Mouse (Mus musculus): ENCODE data around the gene Adamts2. TPM values are rescaled to one million over a fixed set of nuclear protein-coding genes. Genes with fewer than 3 reads are reported as not detected.

The Adamts2 gene
- polyA plus RNA-seq, 1 experiment from 2014 or later: 2.5 TPM

DNA sequence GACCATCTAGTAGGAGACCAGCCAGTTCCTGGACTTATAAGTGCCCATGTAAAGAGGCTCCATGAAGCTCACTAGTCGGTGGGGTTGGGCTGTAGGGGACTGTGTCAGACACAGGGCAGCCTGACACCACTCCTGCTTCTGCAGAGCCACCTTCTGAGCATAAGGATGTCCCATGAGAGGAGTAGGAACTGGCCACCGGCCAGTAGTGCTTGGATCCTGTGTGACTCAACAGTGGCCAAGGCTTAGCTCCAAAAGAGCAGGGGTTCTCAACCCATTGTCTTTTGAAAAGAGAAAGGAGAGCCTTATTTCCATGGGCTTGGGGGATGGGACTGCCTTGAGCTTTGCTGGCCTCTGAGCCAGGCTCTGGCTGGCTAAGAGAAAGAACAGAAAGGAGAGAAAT, 81.9 kb downstream of the Adamts2 start:
- no peak overlapping the region for H3K4me3 ChIP-seq (ENCODE audit: low read depth, low read length)
- H3K36me3 ChIP-seq (ENCODE audit: control insufficient read depth, insufficient read depth, low read length): no peaks in the 10 kb centered on the region
- H3K27ac ChIP-seq (ENCODE audit: low read depth, low read length): no peak overlapping the region
- no peak overlapping the region for H3K4me2 ChIP-seq
- ATAC-seq (replicated peaks; ENCODE audit: insufficient number of reproducible peaks, low FRiP score, low TSS enrichment): no peak
- no peak overlapping the region for H3K9ac ChIP-seq (ENCODE audit: low read depth, low read length)
- H3K4me1 ChIP-seq (ENCODE audit: control insufficient read depth, insufficient read depth, low read length): no peaks in the 10 kb centered on the region
- H3K9me3 ChIP-seq (replicated peaks; ENCODE audit: control insufficient read depth, low read length): no peaks in the 10 kb centered on the region
- no peaks in the 10 kb centered on the region for H3K27me3 ChIP-seq (ENCODE audit: control insufficient read depth, insufficient read depth, low read length)
- 69% methylated on average over 2 of the region's 2 CpGs for WGBS (ENCODE audit: insufficient replicate concordance)

GRCm38 (mm10) chr11:50688584-50688983, 86.7 kb downstream of the Adamts2 start:
- Histone ChIP-seq H3K4me2 (no peak overlapping the region), H3K27me3 (ENCODE audit: control insufficient read depth, insufficient read depth, low read length) (no peaks in the 10 kb centered on the region), H3K9me3 (replicated peaks; ENCODE audit: control insufficient read depth, low read length) (no peaks in the 10 kb centered on the region), H3K4me3 (ENCODE audit: low read depth, low read length) (no peak overlapping the region), H3K27ac (ENCODE audit: low read depth, low read length) (no peak overlapping the region), H3K9ac (ENCODE audit: low read depth, low read length) (no peak overlapping the region), H3K4me1 (ENCODE audit: control insufficient read depth, insufficient read depth, low read length) (no peaks in the 10 kb centered on the region), H3K36me3 (ENCODE audit: control insufficient read depth, insufficient read depth, low read length) (no peaks in the 10 kb centered on the region)
- no peak for ATAC-seq (replicated peaks; ENCODE audit: insufficient number of reproducible peaks, low FRiP score, low TSS enrichment)
- WGBS (ENCODE audit: insufficient replicate concordance): 86% methylated on average over 3 of the region's 3 CpGs

DNA sequence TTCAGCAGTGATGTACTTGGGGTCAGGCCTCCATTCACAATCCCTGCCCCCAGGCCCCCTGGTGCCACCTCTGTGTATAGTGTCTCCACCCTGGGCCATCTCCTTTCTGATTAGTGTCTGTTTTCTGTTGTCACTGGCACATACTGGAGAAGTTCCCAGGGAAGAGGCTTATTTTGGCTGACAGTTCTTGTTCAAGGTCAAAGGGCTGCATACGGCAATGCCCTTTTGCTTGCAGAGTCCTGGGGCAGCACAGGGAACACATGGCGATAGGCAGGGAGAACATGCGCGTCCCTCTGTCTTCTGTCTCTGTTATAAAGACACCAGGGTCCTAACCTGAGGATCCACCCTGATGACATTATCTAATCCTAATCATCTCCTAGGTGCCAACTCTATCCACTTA, 87.8 kb downstream of the Adamts2 start:
- Histone ChIP-seq H3K4me2 (no peak overlapping the region), H3K36me3 (ENCODE audit: control insufficient read depth, insufficient read depth, low read length) (no peaks in the 10 kb centered on the region), H3K4me3 (ENCODE audit: low read depth, low read length) (no peak overlapping the region), H3K9me3 (replicated peaks; ENCODE audit: control insufficient read depth, low read length) (no peaks in the 10 kb centered on the region), H3K4me1 (ENCODE audit: control insufficient read depth, insufficient read depth, low read length) (no peaks in the 10 kb centered on the region), H3K27ac (ENCODE audit: low read depth, low read length) (no peak overlapping the region), H3K27me3 (ENCODE audit: control insufficient read depth, insufficient read depth, low read length) (no peaks in the 10 kb centered on the region), H3K9ac (ENCODE audit: low read depth, low read length) (no peak overlapping the region)
- no peak for ATAC-seq (replicated peaks; ENCODE audit: insufficient number of reproducible peaks, low FRiP score, low TSS enrichment)
- WGBS (ENCODE audit: insufficient replicate concordance): 86% methylated on average over 4 of the region's 4 CpGs

GRCm38 (mm10) chr11:50699971-50700370, 98.1 kb downstream of the Adamts2 start:
- Histone ChIP-seq H3K36me3 (ENCODE audit: control insufficient read depth, insufficient read depth, low read length) (no peaks in the 10 kb centered on the region), H3K4me3 (ENCODE audit: low read depth, low read length) (no peak overlapping the region), H3K27ac (ENCODE audit: low read depth, low read length) (no peak overlapping the region), H3K27me3 (ENCODE audit: control insufficient read depth, insufficient read depth, low read length) (no peaks in the 10 kb centered on the region), H3K4me2 (no peak overlapping the region), H3K4me1 (ENCODE audit: control insufficient read depth, insufficient read depth, low read length) (no peaks in the 10 kb centered on the region), H3K9ac (ENCODE audit: low read depth, low read length) (no peak overlapping the region), H3K9me3 (replicated peaks; ENCODE audit: control insufficient read depth, low read length) (no peaks in the 10 kb centered on the region)
- 88% methylated on average over 12 of the region's 12 CpGs for WGBS (ENCODE audit: insufficient replicate concordance)
- no peak for ATAC-seq (replicated peaks; ENCODE audit: insufficient number of reproducible peaks, low FRiP score, low TSS enrichment)

GRCm38 (mm10) chr11:50700496-50700895, 98.6 kb downstream of the Adamts2 start:
- Histone ChIP-seq H3K9me3 (replicated peaks; ENCODE audit: control insufficient read depth, low read length) (no peaks in the 10 kb centered on the region), H3K27ac (ENCODE audit: low read depth, low read length) (no peak overlapping the region), H3K36me3 (ENCODE audit: control insufficient read depth, insufficient read depth, low read length) (no peaks in the 10 kb centered on the region), H3K27me3 (ENCODE audit: control insufficient read depth, insufficient read depth, low read length) (no peaks in the 10 kb centered on the region), H3K9ac (ENCODE audit: low read depth, low read length) (no peak overlapping the region), H3K4me3 (ENCODE audit: low read depth, low read length) (no peak overlapping the region), H3K4me2 (no peak overlapping the region), H3K4me1 (ENCODE audit: control insufficient read depth, insufficient read depth, low read length) (no peaks in the 10 kb centered on the region)
- no peak for ATAC-seq (replicated peaks; ENCODE audit: insufficient number of reproducible peaks, low FRiP score, low TSS enrichment)
- 92% methylated on average over 8 of the region's 8 CpGs for WGBS (ENCODE audit: insufficient replicate concordance)

DNA sequence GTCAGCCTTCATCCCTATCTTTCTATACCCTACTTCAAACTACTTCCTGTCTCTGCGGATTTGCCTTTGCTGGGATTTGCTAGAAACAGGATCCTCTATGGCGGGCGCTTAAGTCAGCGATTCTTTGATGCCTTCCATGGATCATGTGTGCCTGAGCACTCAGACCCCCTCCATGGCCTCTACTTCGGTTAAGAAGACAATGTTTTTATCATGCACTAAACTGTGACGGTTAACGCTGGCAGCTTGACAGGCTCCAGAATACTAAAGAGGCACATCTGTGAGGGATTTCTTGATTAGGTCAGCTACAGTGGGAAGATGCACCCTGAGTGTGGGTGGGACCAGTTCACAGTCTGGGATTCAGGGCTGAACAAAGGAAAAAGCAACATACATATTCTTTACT, 101.5 kb downstream of the Adamts2 start:
- Histone ChIP-seq H3K4me1 (ENCODE audit: control insufficient read depth, insufficient read depth, low read length) (no peaks in the 10 kb centered on the region), H3K4me2 (no peak overlapping the region), H3K9ac (ENCODE audit: low read depth, low read length) (no peak overlapping the region), H3K9me3 (replicated peaks; ENCODE audit: control insufficient read depth, low read length) (no peaks in the 10 kb centered on the region), H3K27me3 (ENCODE audit: control insufficient read depth, insufficient read depth, low read length) (no peaks in the 10 kb centered on the region), H3K4me3 (ENCODE audit: low read depth, low read length) (no peak overlapping the region), H3K27ac (ENCODE audit: low read depth, low read length) (no peak overlapping the region), H3K36me3 (ENCODE audit: control insufficient read depth, insufficient read depth, low read length) (no peaks in the 10 kb centered on the region)
- no peak for ATAC-seq (replicated peaks; ENCODE audit: insufficient number of reproducible peaks, low FRiP score, low TSS enrichment)
- WGBS (ENCODE audit: insufficient replicate concordance): 59% methylated on average over 7 of the region's 7 CpGs

DNA sequence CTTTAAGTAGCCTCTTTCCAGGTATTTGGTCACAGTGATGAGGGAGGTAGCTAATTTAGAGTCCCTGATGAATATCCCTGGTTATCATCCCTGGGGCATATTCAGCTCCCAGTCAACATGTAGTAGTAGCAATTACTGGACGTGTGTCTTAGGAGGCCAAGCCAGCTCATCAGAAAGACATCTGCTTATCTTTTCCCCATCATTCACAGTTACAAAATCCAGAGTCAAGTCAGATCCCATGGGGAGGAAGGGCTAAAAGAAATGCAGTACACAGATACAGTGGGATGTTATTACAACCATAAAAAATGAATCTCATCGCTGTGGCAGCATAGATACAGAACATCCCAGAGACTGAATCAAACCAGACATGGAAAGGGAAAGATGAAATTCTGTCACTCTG, 102.6 kb downstream of the Adamts2 start:
- H3K9ac ChIP-seq (ENCODE audit: low read depth, low read length): no peak overlapping the region
- 64% methylated on average over 2 of the region's 2 CpGs for WGBS (ENCODE audit: insufficient replicate concordance)
- H3K36me3 ChIP-seq (ENCODE audit: control insufficient read depth, insufficient read depth, low read length): no peaks in the 10 kb centered on the region
- no peak overlapping the region for H3K4me3 ChIP-seq (ENCODE audit: low read depth, low read length)
- no peak for ATAC-seq (replicated peaks; ENCODE audit: insufficient number of reproducible peaks, low FRiP score, low TSS enrichment)
- H3K4me1 ChIP-seq (ENCODE audit: control insufficient read depth, insufficient read depth, low read length): no peaks in the 10 kb centered on the region
- 0 out of 2 replicates have a peak, but pooled peaks cover 3% of the 10 kb centered on the region for H3K27me3 ChIP-seq (ENCODE audit: control insufficient read depth, insufficient read depth, low read length)
- H3K27ac ChIP-seq (ENCODE audit: low read depth, low read length): no peak overlapping the region
- H3K4me2 ChIP-seq: no peak overlapping the region
- no peaks in the 10 kb centered on the region for H3K9me3 ChIP-seq (replicated peaks; ENCODE audit: control insufficient read depth, low read length)

GRCm38 (mm10) chr11:50707259-50707658, 105.4 kb downstream of the Adamts2 start:
- Histone ChIP-seq H3K36me3 (ENCODE audit: control insufficient read depth, insufficient read depth, low read length) (no peaks in the 10 kb centered on the region), H3K27me3 (ENCODE audit: control insufficient read depth, insufficient read depth, low read length) (0 out of 2 replicates have a peak, but pooled peaks cover 3% of the 10 kb centered on the region), H3K4me2 (no peak overlapping the region), H3K4me1 (ENCODE audit: control insufficient read depth, insufficient read depth, low read length) (peaks cover 4% of the 10 kb centered on the region; the same call in 1 of the 2 replicates), H3K27ac (ENCODE audit: low read depth, low read length) (no peak overlapping the region), H3K9me3 (replicated peaks; ENCODE audit: control insufficient read depth, low read length) (no peaks in the 10 kb centered on the region), H3K9ac (ENCODE audit: low read depth, low read length) (no peak overlapping the region), H3K4me3 (ENCODE audit: low read depth, low read length) (no peak overlapping the region)
- WGBS (ENCODE audit: insufficient replicate concordance): 75% methylated on average over 1 of the region's 1 CpGs
- ATAC-seq (replicated peaks; ENCODE audit: insufficient number of reproducible peaks, low FRiP score, low TSS enrichment): no peak

DNA sequence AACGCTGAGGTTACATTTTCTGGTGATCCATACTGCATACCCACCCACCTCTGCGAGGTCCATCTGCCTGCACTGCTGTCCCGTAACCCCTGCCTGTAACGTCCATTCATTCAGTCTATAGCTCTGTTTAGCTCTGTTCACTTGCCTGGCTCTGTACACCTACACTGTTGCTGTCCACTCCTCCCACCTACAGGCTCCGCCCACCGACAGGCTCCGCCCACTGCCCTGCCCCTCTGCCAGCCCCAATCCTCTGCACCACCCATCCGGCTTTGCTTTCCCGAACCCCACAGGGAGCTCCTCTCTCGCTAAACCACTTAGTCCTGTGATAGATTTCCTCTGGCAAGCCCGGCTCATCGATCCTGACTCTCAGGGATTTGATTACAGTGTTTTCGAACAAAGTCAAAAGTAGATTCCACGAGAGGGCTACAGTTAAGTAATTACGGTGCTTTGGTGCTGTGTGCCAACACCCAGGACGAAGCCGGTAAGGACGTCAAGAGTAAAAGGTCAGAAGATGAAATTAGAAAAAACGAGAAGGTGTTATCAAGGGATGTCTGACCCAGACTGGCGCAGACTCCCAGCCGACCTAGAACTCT, 111.8 kb downstream of the Adamts2 start:
- H3K4me1 ChIP-seq (ENCODE audit: control insufficient read depth, insufficient read depth, low read length): peaks cover 20% of the 10 kb centered on the region; the same call in 1 of the 2 replicates
- WGBS (ENCODE audit: insufficient replicate concordance): 28% methylated on average over 21 of the region's 21 CpGs
- H3K4me3 ChIP-seq (ENCODE audit: low read depth, low read length): no peak overlapping the region
- H3K4me2 ChIP-seq: peak overlapping the region; percentile 40; the same call in 1 of the 2 replicates
- ATAC-seq (replicated peaks; ENCODE audit: insufficient number of reproducible peaks, low FRiP score, low TSS enrichment): 0 out of 2 replicates have a peak, but pooled peaks have one; percentile 22
- peaks cover 17% of the 10 kb centered on the region for H3K27me3 ChIP-seq (ENCODE audit: control insufficient read depth, insufficient read depth, low read length)
- no peak overlapping the region for H3K9ac ChIP-seq (ENCODE audit: low read depth, low read length)
- no peaks in the 10 kb centered on the region for H3K36me3 ChIP-seq (ENCODE audit: control insufficient read depth, insufficient read depth, low read length)
- no peak overlapping the region for H3K27ac ChIP-seq (ENCODE audit: low read depth, low read length)
- no peaks in the 10 kb centered on the region for H3K9me3 ChIP-seq (replicated peaks; ENCODE audit: control insufficient read depth, low read length)

Measured in heart, embryonic 11.5 days (tissue).